Mouse (Mus musculus) spleen, postnatal 4 days (tissue): ENCODE results near the gene Gas7.
A peak's percentile ranks its signal among the peaks of the same experiment; 100 is the strongest.

Source experiments
- DNase-seq, 2 experiments: peaks; one replicate each; pipeline ENCODE4 v3.0.0; 2022; ENCODE audit warnings: low spot score in 2 of 2

Gas7 gene

GRCm38 (mm10) chr11:67653521-67654090 lies 198.4 kb downstream of the Gas7 start:
- no peak for DNase-seq

DNA sequence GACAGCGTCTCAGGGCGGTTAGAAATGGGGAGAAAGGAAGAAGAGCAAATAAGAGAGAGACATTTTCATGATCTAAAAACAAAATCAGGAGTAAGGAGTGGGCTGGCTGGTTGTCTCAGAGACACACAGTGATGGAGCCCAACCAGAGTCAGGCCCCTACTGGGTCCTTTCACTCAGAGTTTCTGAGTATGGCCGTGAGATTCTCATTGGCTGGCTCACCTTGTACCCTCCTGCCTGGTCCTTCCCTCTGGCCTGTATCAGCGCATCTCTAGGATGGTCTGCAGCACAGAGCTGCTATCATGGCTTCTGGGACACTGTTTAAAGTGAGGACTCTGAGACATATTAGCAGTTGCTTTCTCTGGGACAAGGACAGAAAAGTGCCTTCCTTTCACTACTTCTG lies 199.3 kb downstream of the Gas7 start:
- DNase-seq, result no peak

DNA sequence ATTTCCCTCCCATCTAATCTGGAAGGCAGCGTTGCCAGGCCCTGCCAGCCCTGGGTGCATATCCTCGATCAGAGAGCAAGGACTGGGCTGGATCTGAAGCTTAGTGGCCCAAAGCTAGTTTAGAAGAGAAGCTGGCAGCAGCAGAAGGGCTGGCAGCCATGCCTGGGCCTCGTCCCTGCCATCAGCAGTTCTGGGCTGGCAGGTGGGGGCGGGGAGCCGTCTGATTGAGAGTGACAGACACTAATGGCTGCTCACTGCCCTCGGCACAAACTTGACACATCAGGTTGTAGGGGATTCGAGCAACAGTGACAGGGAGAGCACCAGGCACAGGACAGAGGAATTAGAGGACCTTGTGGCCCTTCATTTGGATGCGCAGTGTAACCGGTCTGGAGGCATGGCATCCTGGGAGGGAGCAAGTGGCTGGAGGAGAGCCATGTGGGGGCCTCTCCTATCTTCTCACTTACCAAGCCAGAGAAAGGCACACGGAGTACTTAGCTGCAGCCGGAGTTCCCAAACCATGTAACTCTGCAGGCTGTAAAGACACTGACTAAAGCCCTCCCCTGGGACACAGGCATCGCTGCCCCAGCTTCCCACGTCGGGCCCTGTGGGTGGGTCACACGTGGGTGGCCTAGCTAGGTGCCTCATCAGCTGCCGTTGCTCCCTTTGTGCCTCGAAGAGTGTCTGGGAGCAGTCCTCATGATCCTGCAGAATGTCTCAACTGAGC lies 200.2 kb downstream of the Gas7 start:
- no peak for DNase-seq

DNA sequence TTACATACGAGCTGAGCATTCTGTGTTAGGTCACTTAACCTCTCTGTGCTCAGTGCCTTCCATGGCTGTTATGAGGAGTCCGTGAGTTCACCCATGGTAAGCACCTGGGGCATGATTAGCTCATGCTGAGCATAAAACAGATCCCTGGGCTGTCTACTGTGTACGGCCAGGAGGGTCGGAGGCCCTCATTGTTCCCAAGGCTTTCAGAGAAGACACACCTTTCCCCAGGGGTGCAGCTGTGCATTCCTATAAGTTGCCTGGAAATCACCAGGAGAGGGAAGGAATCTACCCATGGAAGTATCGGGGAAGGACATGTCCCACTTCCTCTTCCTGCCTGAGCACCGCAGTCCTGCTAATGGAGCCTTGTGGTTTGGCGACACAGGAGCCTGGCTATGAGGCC lies 201.1 kb downstream of the Gas7 start:
- no peak for DNase-seq

DNA sequence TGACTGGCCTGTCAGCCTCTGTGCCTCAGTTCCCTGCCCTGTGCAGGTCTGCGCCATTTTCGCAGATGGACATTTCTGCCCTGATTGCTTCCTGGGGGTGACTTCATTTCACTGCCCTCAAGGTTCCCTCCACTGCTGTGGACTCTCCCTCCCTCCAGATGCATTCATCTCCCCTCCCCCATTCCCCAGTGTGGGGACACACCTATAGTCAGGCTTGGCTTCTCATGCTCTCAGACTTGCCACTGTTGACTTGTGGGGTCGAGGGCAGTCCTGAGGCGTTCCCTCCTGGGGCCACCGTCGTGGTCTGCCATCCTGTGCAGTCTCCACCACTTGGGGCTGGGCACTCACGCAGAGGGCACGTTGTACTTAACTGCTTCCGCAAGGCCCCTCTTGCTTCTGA lies 201.6 kb downstream of the Gas7 start:
- DNase-seq, result no peak

GRCm38 (mm10) chr11:67657685-67658382 lies 202.6 kb downstream of the Gas7 start:
- DNase-seq, result peak; percentile 32 to 68

GRCm38 (mm10) chr11:67661465-67661864 lies 206.2 kb downstream of the Gas7 start:
- DNase-seq, result no peak

DNA sequence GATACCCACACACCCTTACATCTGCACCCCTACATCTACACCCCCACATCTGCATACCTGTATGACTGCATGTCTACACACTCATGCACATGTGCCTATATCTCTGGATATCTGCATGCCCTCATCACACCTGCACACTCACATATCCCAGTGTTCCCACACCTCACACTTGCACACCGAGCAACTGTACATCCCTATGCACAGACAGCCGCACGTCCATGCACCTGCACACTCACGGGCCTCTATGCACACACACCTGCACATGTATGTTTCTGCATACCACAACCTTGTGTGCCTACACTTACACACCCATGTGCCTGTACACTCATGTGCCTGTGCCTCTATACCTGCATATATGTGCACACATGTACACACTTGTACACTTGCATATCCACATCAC lies 208.2 kb downstream of the Gas7 start:
- no peak for DNase-seq

GRCm38 (mm10) chr11:67664261-67664660 lies 209.0 kb downstream of the Gas7 start:
- DNase-seq, result no peak

GRCm38 (mm10) chr11:67664918-67665317 lies 209.7 kb downstream of the Gas7 start:
- no peak for DNase-seq

GRCm38 (mm10) chr11:67666129-67666528 lies 210.9 kb downstream of the Gas7 start:
- DNase-seq, result no peak

DNA sequence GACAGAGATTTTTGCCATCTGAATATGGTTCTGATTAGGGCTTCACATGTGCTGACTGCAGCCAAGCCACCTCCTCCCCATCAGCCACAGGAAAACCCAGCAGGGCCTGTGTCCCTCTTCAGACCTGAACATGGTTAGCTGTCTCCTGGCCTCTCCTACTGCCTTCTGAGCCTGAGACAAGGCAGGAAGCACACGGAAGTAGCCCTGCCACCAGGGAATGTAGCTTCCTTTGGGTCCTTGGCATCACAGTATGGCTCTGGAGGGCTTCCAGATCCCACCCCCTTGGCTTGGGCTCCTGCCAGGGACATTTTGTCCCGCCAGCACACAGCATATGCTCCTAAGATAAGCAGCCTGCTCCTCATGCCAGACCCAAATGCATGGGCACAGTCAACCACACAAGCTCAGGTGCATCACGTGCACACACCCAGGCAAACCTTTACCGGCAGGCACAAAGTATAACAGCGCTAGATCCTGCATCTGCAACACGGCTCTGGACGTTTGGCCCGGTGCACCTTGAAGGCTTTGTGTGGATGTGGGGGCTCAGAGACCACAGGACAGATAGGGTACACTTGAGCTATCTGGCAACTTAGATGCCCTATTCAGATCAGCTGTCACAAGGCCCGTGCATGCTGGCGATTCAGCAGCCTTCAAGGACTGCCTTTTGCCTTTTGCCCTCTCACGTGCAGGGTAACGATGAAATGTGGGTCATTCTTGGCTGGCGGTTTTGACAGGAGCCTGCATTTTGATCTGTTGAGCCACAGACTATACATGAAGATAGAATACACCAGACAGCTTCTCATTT lies 212.5 kb downstream of the Gas7 start:
- DNase-seq, result no peak

GRCm38 (mm10) chr11:67668460-67669007 lies 213.3 kb downstream of the Gas7 start:
- no peak for DNase-seq

- no peak for DNase-seq
Measured at GRCm38 (mm10) chr11:67670031-67670430, 214.8 kb downstream of the Gas7 start.

- DNase-seq, result no peak
Measured at GRCm38 (mm10) chr11:67672140-67672539, 216.9 kb downstream of the Gas7 start.

DNA sequence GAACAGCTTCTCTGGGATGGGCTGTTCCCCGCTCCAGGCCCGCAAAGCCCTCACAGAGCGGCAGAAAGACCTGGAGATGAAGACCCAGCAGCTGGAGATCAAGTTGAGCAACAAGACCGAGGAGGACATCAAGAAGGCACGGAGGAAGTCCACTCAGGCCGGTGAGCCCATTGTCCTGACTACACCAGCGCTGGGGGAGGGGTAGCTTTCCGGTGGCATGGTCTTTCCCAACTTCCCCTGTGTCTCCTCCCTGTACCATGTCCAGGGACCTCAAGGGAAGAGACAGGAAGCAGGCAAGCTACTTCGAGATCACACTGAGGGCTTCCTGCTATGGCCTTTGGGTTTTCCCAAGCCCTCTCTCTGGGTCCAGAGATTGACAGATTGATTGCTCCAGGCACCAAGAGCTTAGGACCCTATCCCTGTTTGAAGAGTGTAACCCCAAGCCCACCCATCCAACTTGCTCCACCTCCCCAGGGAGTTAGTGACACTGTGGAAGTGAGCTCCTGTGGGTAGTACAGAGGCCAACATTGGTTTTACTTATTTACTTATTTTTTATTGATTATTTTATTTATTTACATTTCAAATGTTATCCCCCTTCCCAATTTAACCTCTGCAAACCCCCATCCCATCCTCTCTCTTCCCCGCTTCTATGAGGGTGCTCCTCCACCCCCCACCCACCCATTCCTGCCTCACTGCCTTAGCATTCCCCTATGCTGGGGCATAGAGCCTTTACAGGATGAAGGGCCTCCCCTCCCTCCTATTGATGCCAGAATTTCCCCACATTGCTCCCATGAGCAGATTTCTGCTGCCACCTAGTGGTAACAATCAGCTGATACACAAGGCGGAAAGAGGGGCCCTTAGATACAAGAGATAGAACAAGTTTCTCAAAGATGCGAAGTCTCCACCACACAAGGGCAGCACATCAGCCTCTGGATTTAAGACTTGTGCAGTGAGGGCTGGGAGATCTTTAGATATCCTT lies 220.6 kb downstream of the Gas7 start:
- peak in 1 of 2 experiments; percentile 23 for DNase-seq

DNA sequence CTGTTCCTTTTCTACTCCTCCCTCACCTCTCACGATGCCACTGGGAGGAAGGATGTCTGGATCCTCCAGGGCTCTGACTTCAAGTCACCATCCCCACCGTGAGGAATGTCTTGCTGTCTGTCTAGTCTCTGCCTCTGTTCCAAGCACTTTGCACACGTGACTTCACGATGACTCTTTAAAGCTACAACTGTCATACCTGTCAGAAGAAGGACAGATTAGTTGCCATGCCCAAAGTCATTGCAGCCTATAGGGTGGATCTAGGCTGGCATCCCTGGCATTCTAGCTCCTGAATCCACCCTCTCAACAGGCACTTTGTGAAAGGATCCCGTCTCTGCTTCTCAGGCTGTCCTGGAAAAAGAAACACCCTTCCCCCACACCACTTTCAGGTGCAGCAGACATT lies 224.1 kb downstream of the Gas7 start:
- no peak for DNase-seq

- no peak for DNase-seq
Measured at GRCm38 (mm10) chr11:67679930-67680329, 224.7 kb downstream of the Gas7 start.

DNA sequence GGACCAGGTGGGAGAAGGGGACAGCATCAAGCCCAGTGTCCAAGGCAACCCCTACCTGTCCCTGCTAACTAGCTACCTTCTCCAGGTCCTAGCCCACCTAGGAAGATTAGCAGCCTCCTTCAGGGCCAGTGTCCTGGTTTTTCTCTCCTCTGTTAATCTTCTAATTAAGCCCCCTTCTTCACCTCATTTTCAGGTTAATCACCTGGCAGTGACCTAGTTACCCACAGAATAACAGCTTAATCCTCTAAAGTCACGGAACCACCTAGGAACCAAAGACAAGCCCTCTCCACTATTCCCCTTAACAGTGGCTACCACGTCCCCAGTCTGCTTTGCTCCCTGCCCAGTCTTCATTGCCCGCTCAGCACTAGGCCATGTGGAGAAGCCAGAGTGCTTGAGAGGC lies 226.6 kb downstream of the Gas7 start:
- DNase-seq, result no peak

DNA sequence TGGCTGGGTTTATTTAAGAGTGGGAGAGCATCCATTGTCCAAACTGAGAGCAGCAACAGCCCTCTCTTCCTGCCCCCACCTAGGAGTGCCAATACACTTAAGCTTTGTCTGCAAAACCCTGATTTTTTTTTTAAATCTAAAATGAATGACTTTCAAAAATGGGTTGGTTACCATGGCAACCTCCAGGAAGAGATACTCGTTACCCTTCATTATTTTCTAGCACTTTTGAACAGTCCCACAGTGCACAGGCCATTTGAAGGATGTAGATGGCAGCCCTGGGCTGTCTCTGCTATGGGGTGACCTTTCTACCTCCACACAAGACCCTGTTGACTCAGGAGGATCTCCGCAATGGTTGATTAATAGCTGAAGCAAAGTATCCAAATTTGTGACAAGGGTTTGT lies 230.9 kb downstream of the Gas7 start:
- no peak for DNase-seq
